Mouse (Mus musculus) lung, postnatal 0 days (tissue): ENCODE data around the gene Dusp12.

ENCODE experiments used
- CTCF ChIP-seq: IDR thresholded peaks from 2 replicates; pipeline ENCODE4 v1.5.1; 2016; ENCODE audit warnings: antibody characterized with exemption, mild to moderate bottlenecking
- EP300 ChIP-seq: IDR thresholded peaks from 2 replicates; pipeline ENCODE4 v1.6.1; 2016; ENCODE audit warnings: antibody characterized with exemption, mild to moderate bottlenecking, control low read depth

DNA sequence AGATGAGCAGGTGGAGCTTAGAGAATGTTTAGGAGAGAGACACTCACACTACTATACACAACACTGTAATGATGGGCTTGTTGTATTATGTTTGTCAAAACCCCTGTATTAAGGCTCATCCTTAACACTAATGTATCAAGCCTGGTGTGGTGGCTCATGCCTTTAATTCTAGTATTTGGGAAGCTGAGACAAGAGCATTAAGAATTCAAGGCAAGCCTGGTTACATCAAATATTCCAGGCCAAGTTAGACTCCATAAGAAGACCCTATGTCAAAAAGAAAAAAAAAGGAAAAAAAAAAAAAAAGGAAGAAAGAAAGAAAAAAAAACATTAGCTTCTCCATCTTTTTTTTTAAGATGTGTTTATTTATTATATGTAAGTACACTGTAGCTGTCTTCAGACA, 21.1 kb downstream of the Dusp12 start:
- TF ChIP-seq CTCF (no peak), EP300 (no peak)
